Mouse (Mus musculus) limb, embryonic 12.5 days (tissue): ENCODE results near the gene Galns. TPM values are rescaled to one million over a fixed set of nuclear protein-coding genes. Genes with fewer than 3 reads are reported as not detected.
"Not testable (repeated sequence)": the region's sequence is repeated elsewhere in the genome, so short reads cannot be mapped to it uniquely, and the experiment has no call there.

ENCODE experiments used
- ATAC-seq: fragments of 200-750 bp; cut with Nextera tagmentation; 2 replicates; pipeline ENCODE4 v1.8.0; 2017; ENCODE audit warnings: low read depth, moderate TSS enrichment; ENCODE audit not compliant: insufficient number of reproducible peaks, insufficient read depth, low FRiP score, low TSS enrichment
- H3K27ac ChIP-seq: fragments of 300-500 bp; sonication (generic); 2 replicates; pipeline ENCODE4 v1.5.1; 2016; ENCODE audit warnings: mild to moderate bottlenecking, moderate library complexity
- H3K27me3 ChIP-seq: fragments of 300-500 bp; sonication (generic); 2 replicates; pipeline ENCODE4 v1.6.1; 2016; ENCODE audit warnings: mild to moderate bottlenecking, moderate library complexity
- H3K36me3 ChIP-seq: fragments of 300-500 bp; sonication (generic); 2 replicates; pipeline ENCODE4 v1.6.1; 2016; ENCODE audit warnings: mild to moderate bottlenecking, moderate library complexity
- H3K4me1 ChIP-seq: fragments of 300-500 bp; sonication (generic); replicated peaks from 2 replicates; pipeline ENCODE4 v1.6.1; 2016
- H3K4me2 ChIP-seq: fragments of 300-500 bp; sonication (generic); 2 replicates; pipeline ENCODE4 v1.6.1; 2016; ENCODE audit warnings: mild to moderate bottlenecking, moderate library complexity
- H3K4me3 ChIP-seq: fragments of 300-500 bp; sonication (generic); replicated peaks from 2 replicates; pipeline ENCODE4 v1.5.1; 2016; ENCODE audit warnings: mild to moderate bottlenecking
- H3K9ac ChIP-seq: fragments of 300-500 bp; sonication (generic); replicated peaks from 2 replicates; pipeline ENCODE4 v1.6.1; 2016; ENCODE audit warnings: mild to moderate bottlenecking, moderate library complexity
- H3K9me3 ChIP-seq: fragments of 300-500 bp; sonication (generic); 2 replicates; pipeline ENCODE4 v1.6.1; 2016; ENCODE audit warnings: mild to moderate bottlenecking, moderate library complexity
- WGBS: fragments of 180-500 bp; shearing (Covaris S2); methylation state at CpG from one replicate; pipeline ENCODE4 v1.1.7; 2016; 5-methylcytosine and 5-hydroxymethylcytosine counted together
- polyA plus RNA-seq: library from polyadenylated mRNA; unstranded; fragments of >200 nt; fragmentation: Nextera tagmentation; extraction: Ambion mirVana; gene quantifications from 2 replicates; pipeline ENCODE4 v1.2.1, GENCODE M21; 2016

Gene Galns
- polyA plus RNA-seq, 1 experiment from 2014 or later = 8.4 TPM

GRCm38 (mm10) chr8:122574667-122575251, 36.5 kb downstream of the Galns start:
- peak overlapping the region; percentile 87 for H3K4me2 ChIP-seq
- H3K4me3 ChIP-seq = peak overlapping the region; percentile 70; the same call in 1 of the 2 replicates
- 44% methylated on average over 10 of the region's 10 CpGs for WGBS
- ATAC-seq = no peak
- H3K36me3 ChIP-seq = peaks cover 55% of the 10 kb centered on the region
- no peaks in the 10 kb centered on the region for H3K27me3 ChIP-seq
- no peaks in the 10 kb centered on the region for H3K9me3 ChIP-seq
- 0 out of 2 replicates have a peak overlapping the region, but pooled peaks have one; percentile 18 for H3K9ac ChIP-seq
- H3K27ac ChIP-seq = 0 out of 2 replicates have a peak overlapping the region, but pooled peaks have one; percentile 8
- H3K4me1 ChIP-seq = peaks cover 49% of the 10 kb centered on the region

DNA sequence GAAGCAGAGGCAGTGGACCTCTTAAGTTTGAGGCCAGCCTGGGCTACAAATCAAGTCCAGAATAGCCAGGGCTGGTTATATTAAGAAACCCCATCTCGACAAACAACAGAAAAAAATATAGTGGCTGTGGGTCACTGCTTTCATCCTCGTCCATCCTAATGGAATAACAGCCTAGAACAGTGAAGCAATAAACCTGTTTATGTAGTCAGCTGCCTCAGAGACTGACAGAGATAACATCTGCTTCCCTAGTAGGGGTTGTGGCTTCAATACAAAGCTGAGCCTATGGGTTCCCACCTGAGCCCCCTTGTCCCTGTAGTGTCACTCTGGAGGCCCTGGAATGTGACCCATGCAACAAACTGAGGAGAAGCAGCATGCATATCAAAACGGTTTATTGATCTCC, 37.0 kb downstream of the Galns start:
- ATAC-seq = no peak
- 0 out of 2 replicates have a peak overlapping the region, but pooled peaks have one; percentile 8 for H3K27ac ChIP-seq
- H3K9ac ChIP-seq = 0 out of 2 replicates have a peak overlapping the region, but pooled peaks have one; percentile 18
- H3K4me2 ChIP-seq = no peak overlapping the region
- no peaks in the 10 kb centered on the region for H3K9me3 ChIP-seq
- WGBS = 50% methylated on average over 3 of the region's 3 CpGs
- peaks cover 49% of the 10 kb centered on the region for H3K4me1 ChIP-seq
- no peaks in the 10 kb centered on the region for H3K27me3 ChIP-seq
- H3K4me3 ChIP-seq = no peak overlapping the region
- peaks cover 59% of the 10 kb centered on the region for H3K36me3 ChIP-seq

- Histone ChIP-seq H3K27me3 (no peaks in the 10 kb centered on the region), H3K4me2 (no peak overlapping the region), H3K36me3 (peaks cover 63% of the 10 kb centered on the region), H3K27ac (0 out of 2 replicates have a peak overlapping the region, but pooled peaks have one; percentile 13), H3K4me3 (no peak overlapping the region), H3K4me1 (peaks cover 48% of the 10 kb centered on the region), H3K9ac (no peak overlapping the region), H3K9me3 (no peaks in the 10 kb centered on the region)
- ATAC-seq = no peak
- 62% methylated on average over 9 of the region's 9 CpGs for WGBS
These were observed 37.7 kb downstream of the Galns start for GRCm38 (mm10) chr8:122573577-122573976.

- not testable (repeated sequence) for H3K9ac ChIP-seq, H3K4me2 ChIP-seq, H3K27me3 ChIP-seq, H3K4me3 ChIP-seq, ATAC-seq, H3K9me3 ChIP-seq
- Histone ChIP-seq H3K36me3 (peaks cover 63% of the 10 kb centered on the region), H3K4me1 (peaks cover 45% of the 10 kb centered on the region), H3K27ac (0 out of 2 replicates have a peak overlapping the region, but pooled peaks have one; percentile 13)
- 52% methylated on average over 4 of the region's 4 CpGs for WGBS
These were observed 38.1 kb downstream of the Galns start for GRCm38 (mm10) chr8:122573176-122573575.

GRCm38 (mm10) chr8:122572751-122573150, 38.5 kb downstream of the Galns start:
- no peak overlapping the region for H3K4me2 ChIP-seq
- peaks cover 63% of the 10 kb centered on the region for H3K36me3 ChIP-seq
- H3K9ac ChIP-seq = no peak overlapping the region
- H3K27me3 ChIP-seq = no peaks in the 10 kb centered on the region
- H3K4me1 ChIP-seq = peaks cover 45% of the 10 kb centered on the region
- no peak overlapping the region for H3K4me3 ChIP-seq
- no peak for ATAC-seq
- no peaks in the 10 kb centered on the region for H3K9me3 ChIP-seq
- H3K27ac ChIP-seq = no peak overlapping the region
- WGBS = 94% methylated on average over 3 of the region's 3 CpGs

GRCm38 (mm10) chr8:122571750-122572267, 39.5 kb downstream of the Galns start:
- peaks cover 43% of the 10 kb centered on the region for H3K4me1 ChIP-seq
- no peak for ATAC-seq
- H3K36me3 ChIP-seq = peaks cover 63% of the 10 kb centered on the region
- no peak overlapping the region for H3K27ac ChIP-seq
- 94% methylated on average over 17 of the region's 17 CpGs for WGBS
- no peaks in the 10 kb centered on the region for H3K27me3 ChIP-seq
- H3K9ac ChIP-seq = 0 out of 2 replicates have a peak overlapping the region, but pooled peaks have one; percentile 18
- no peak overlapping the region for H3K4me2 ChIP-seq
- H3K4me3 ChIP-seq = no peak overlapping the region
- H3K9me3 ChIP-seq = no peaks in the 10 kb centered on the region

- H3K27me3 ChIP-seq = no peaks in the 10 kb centered on the region
- no peak overlapping the region for H3K27ac ChIP-seq
- WGBS = 92% methylated on average over 11 of the region's 11 CpGs
- no peaks in the 10 kb centered on the region for H3K9me3 ChIP-seq
- no peak overlapping the region for H3K4me2 ChIP-seq
- no peak overlapping the region for H3K4me3 ChIP-seq
- H3K9ac ChIP-seq = no peak overlapping the region
- no peak for ATAC-seq
- H3K4me1 ChIP-seq = peaks cover 47% of the 10 kb centered on the region
- peaks cover 63% of the 10 kb centered on the region for H3K36me3 ChIP-seq
These were observed 40.1 kb downstream of the Galns start for GRCm38 (mm10) chr8:122571153-122571552.

GRCm38 (mm10) chr8:122569996-122570395, 41.3 kb downstream of the Galns start:
- H3K27ac ChIP-seq = no peak overlapping the region
- 0 out of 2 replicates have a peak overlapping the region, but pooled peaks have one; percentile 4 for H3K4me3 ChIP-seq
- no peak overlapping the region for H3K9ac ChIP-seq
- no peaks in the 10 kb centered on the region for H3K27me3 ChIP-seq
- H3K4me2 ChIP-seq = peak overlapping the region; percentile 84
- 97% methylated on average over 16 of the region's 16 CpGs for WGBS
- H3K4me1 ChIP-seq = peaks cover 36% of the 10 kb centered on the region
- ATAC-seq = no peak
- H3K36me3 ChIP-seq = peaks cover 60% of the 10 kb centered on the region
- no peaks in the 10 kb centered on the region for H3K9me3 ChIP-seq

DNA sequence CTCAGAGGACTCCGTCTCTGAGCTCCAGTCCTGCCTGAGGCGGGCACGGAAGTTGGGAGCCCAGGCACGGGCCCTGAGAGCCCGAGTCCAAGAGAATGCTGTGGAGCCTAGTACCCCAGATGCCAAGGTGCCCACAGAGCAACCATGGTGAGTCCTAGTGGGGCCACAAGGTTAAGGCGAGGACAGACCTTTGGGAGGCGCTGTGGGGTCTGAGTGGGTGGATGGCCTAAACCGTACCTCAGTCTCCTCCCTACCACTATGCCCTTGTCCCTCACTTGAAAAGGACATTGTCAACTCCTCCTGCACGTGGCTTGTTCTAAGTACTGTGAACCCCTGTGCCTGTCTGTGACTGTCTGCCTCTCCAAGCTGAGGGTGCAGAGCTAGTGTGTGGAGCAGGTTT, 41.9 kb downstream of the Galns start:
- H3K4me1 ChIP-seq = peaks cover 33% of the 10 kb centered on the region
- H3K27me3 ChIP-seq = no peaks in the 10 kb centered on the region
- no peak for ATAC-seq
- peak overlapping the region; percentile 92 for H3K4me3 ChIP-seq
- H3K9ac ChIP-seq = peak overlapping the region; percentile 93
- WGBS = 83% methylated on average over 9 of the region's 9 CpGs
- H3K9me3 ChIP-seq = no peaks in the 10 kb centered on the region
- peaks cover 53% of the 10 kb centered on the region for H3K36me3 ChIP-seq
- H3K4me2 ChIP-seq = peak overlapping the region; percentile 84
- peak overlapping the region; percentile 53 for H3K27ac ChIP-seq

DNA sequence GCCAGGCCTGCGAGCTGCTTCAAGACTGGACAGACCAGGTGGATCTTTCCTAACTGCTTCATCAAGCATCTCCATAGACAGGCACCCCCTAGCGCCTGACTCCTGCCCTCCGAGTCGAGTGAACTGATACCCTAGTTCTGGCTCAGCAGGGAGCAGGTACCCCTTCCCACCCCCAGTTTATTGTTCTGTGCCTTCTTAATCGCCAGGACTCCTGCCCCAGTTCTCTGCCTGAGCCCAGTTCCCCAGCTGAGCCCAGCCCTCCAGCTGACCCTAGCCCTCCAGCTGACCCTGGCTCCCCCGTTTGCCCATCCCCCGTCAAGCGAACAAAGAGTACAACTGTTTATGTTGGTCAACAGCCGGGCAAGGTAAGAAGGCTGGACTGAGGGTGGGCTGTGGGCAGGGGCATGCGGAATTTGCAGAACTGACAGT, 42.4 kb downstream of the Galns start:
- ATAC-seq = no peak
- H3K4me1 ChIP-seq = peaks cover 32% of the 10 kb centered on the region
- H3K9ac ChIP-seq = peak overlapping the region; percentile 93
- no peaks in the 10 kb centered on the region for H3K27me3 ChIP-seq
- H3K27ac ChIP-seq = peak overlapping the region; percentile 53
- no peaks in the 10 kb centered on the region for H3K9me3 ChIP-seq
- peak overlapping the region; percentile 84 for H3K4me2 ChIP-seq
- H3K36me3 ChIP-seq = peaks cover 49% of the 10 kb centered on the region
- WGBS = 9% methylated on average over 10 of the region's 10 CpGs
- peak overlapping the region; percentile 92 for H3K4me3 ChIP-seq

- H3K4me3 ChIP-seq = peak overlapping the region; percentile 92
- H3K36me3 ChIP-seq = peaks cover 42% of the 10 kb centered on the region
- peak overlapping the region; percentile 93 for H3K9ac ChIP-seq
- peak overlapping the region; percentile 84 for H3K4me2 ChIP-seq
- WGBS = under 1% methylated on average over 34 of the region's 34 CpGs
- peaks cover 32% of the 10 kb centered on the region for H3K4me1 ChIP-seq
- H3K9me3 ChIP-seq = no peaks in the 10 kb centered on the region
- peak overlapping the region; percentile 95 for H3K27ac ChIP-seq
- H3K27me3 ChIP-seq = no peaks in the 10 kb centered on the region
- ATAC-seq = peak; percentile 46
These were observed 43.2 kb downstream of the Galns start for GRCm38 (mm10) chr8:122568109-122568504.
